Mouse (Mus musculus) liver, embryonic 12.5 days (tissue): Measurements from ENCODE around the gene Tuba1b. TPM values are rescaled to one million over a fixed set of nuclear protein-coding genes. Genes with fewer than 3 reads are reported as not detected.

Source experiments
- ATAC-seq: fragments of 200-750 bp; cut with Nextera tagmentation; 2 replicates; pipeline ENCODE4 v1.8.0; 2017; ENCODE audit warnings: moderate number of reproducible peaks, mild to moderate bottlenecking, moderate library complexity
- H3K27ac ChIP-seq: fragments of 300-500 bp; sonication (generic); 2 replicates; pipeline ENCODE4 v1.5.1; 2016; ENCODE audit warnings: mild to moderate bottlenecking
- H3K27me3 ChIP-seq: fragments of 300-500 bp; sonication (generic); replicated peaks from 2 replicates; pipeline ENCODE4 v1.6.1; 2016; ENCODE audit warnings: mild to moderate bottlenecking, moderate library complexity
- H3K36me3 ChIP-seq: fragments of 300-500 bp; sonication (generic); 2 replicates; pipeline ENCODE4 v1.6.1; 2016; ENCODE audit warnings: mild to moderate bottlenecking, moderate library complexity
- H3K4me1 ChIP-seq: fragments of 300-500 bp; sonication (generic); 2 replicates; pipeline ENCODE4 v1.6.1; 2016
- H3K4me2 ChIP-seq: fragments of 300-500 bp; sonication (generic); 2 replicates; pipeline ENCODE4 v1.6.1; 2016; ENCODE audit warnings: mild to moderate bottlenecking, moderate library complexity
- H3K4me3 ChIP-seq: fragments of 300-500 bp; sonication (generic); 2 replicates; pipeline ENCODE4 v1.5.1; 2016; ENCODE audit warnings: mild to moderate bottlenecking, moderate library complexity
- H3K9ac ChIP-seq: fragments of 300-500 bp; sonication (generic); 2 replicates; pipeline ENCODE4 v1.6.1; 2016; ENCODE audit warnings: mild to moderate bottlenecking, moderate library complexity
- H3K9me3 ChIP-seq: fragments of 300-500 bp; sonication (generic); replicated peaks from 2 replicates; pipeline ENCODE4 v1.6.1; 2016; ENCODE audit warnings: mild to moderate bottlenecking, moderate library complexity
- WGBS: fragments of 180-500 bp; shearing (Covaris S2); methylation state at CpG from one replicate; pipeline ENCODE4 v1.1.7; 2016; ENCODE audit not compliant: insufficient replicate concordance; 5-methylcytosine and 5-hydroxymethylcytosine counted together
- polyA plus RNA-seq: library from polyadenylated mRNA; unstranded; fragments of >200 nt; fragmentation: Nextera tagmentation; extraction: Ambion mirVana; gene quantifications from 2 replicates; pipeline ENCODE4 v1.2.1, GENCODE M21; 2016

Tuba1b gene
- polyA plus RNA-seq, 1 experiment from 2014 or later, result 1,388 TPM

GRCm38 (mm10) chr15:98969372-98970101 lies 35.2 kb upstream of the Tuba1b start:
- Histone ChIP-seq H3K4me3 (no peak overlapping the region), H3K27ac (no peak overlapping the region; the same call in 1 of the 2 replicates), H3K4me1 (peaks cover 21% of the 10 kb centered on the region), H3K9me3 (no peaks in the 10 kb centered on the region), H3K27me3 (peaks cover 17% of the 10 kb centered on the region), H3K9ac (no peak overlapping the region), H3K4me2 (peak overlapping the region; percentile 18; the same call in 1 of the 2 replicates), H3K36me3 (no peaks in the 10 kb centered on the region)
- 25% methylated on average over 16 of the region's 16 CpGs for WGBS
- no peak for ATAC-seq

GRCm38 (mm10) chr15:98968701-98969371 lies 34.5 kb upstream of the Tuba1b start:
- WGBS, result 34% methylated on average over 12 of the region's 12 CpGs
- Histone ChIP-seq H3K27me3 (peaks cover 17% of the 10 kb centered on the region), H3K9me3 (no peaks in the 10 kb centered on the region), H3K36me3 (no peaks in the 10 kb centered on the region), H3K27ac (no peak overlapping the region), H3K4me2 (no peak overlapping the region), H3K4me3 (no peak overlapping the region), H3K4me1 (peaks cover 21% of the 10 kb centered on the region), H3K9ac (no peak overlapping the region)
- ATAC-seq, result no peak

GRCm38 (mm10) chr15:98959531-98959930 lies 25.2 kb upstream of the Tuba1b start:
- Histone ChIP-seq H3K27me3 (peaks cover 6% of the 10 kb centered on the region; the same call in 1 of the 2 replicates), H3K36me3 (no peaks in the 10 kb centered on the region), H3K4me3 (no peak overlapping the region), H3K4me2 (no peak overlapping the region), H3K4me1 (peaks cover 14% of the 10 kb centered on the region), H3K27ac (no peak overlapping the region), H3K9me3 (no peaks in the 10 kb centered on the region), H3K9ac (no peak overlapping the region)
- ATAC-seq, result peak; percentile 55
- WGBS, result 35% methylated on average over 3 of the region's 3 CpGs

- Histone ChIP-seq H3K4me2 (no peak overlapping the region), H3K9me3 (no peaks in the 10 kb centered on the region), H3K9ac (no peak overlapping the region), H3K36me3 (no peaks in the 10 kb centered on the region), H3K27ac (no peak overlapping the region), H3K27me3 (peaks cover 11% of the 10 kb centered on the region; the same call in 1 of the 2 replicates), H3K4me3 (no peak overlapping the region), H3K4me1 (peaks cover 18% of the 10 kb centered on the region)
- no peak for ATAC-seq
- WGBS, result 81% methylated on average over 4 of the region's 4 CpGs
These were observed 24.6 kb upstream of the Tuba1b start for GRCm38 (mm10) chr15:98958901-98959420.

GRCm38 (mm10) chr15:98957475-98957874 lies 23.1 kb upstream of the Tuba1b start:
- Histone ChIP-seq H3K4me2 (no peak overlapping the region), H3K27me3 (peaks cover 19% of the 10 kb centered on the region), H3K9ac (no peak overlapping the region), H3K36me3 (no peaks in the 10 kb centered on the region), H3K9me3 (no peaks in the 10 kb centered on the region), H3K4me3 (no peak overlapping the region), H3K27ac (no peak overlapping the region), H3K4me1 (peaks cover 28% of the 10 kb centered on the region)
- ATAC-seq, result no peak
- WGBS, result 70% methylated on average over 5 of the region's 5 CpGs

- Histone ChIP-seq H3K4me3 (no peak overlapping the region), H3K4me1 (peaks cover 36% of the 10 kb centered on the region), H3K9ac (no peak overlapping the region), H3K36me3 (peaks cover 1% of the 10 kb centered on the region; the same call in 1 of the 2 replicates), H3K27ac (no peak overlapping the region), H3K27me3 (peaks cover 19% of the 10 kb centered on the region), H3K9me3 (no peaks in the 10 kb centered on the region), H3K4me2 (no peak overlapping the region)
- no peak for ATAC-seq
- WGBS, result 88% methylated on average over 4 of the region's 4 CpGs
These were observed 21.6 kb upstream of the Tuba1b start for GRCm38 (mm10) chr15:98956000-98956399.

GRCm38 (mm10) chr15:98955324-98955723 lies 21.0 kb upstream of the Tuba1b start:
- H3K4me2 ChIP-seq, result no peak overlapping the region
- 63% methylated on average over 4 of the region's 4 CpGs for WGBS
- H3K27ac ChIP-seq, result no peak overlapping the region

GRCm38 (mm10) chr15:98954425-98955253 lies 20.3 kb upstream of the Tuba1b start:
- Histone ChIP-seq H3K4me2 (peak overlapping the region; percentile 8; the same call in 1 of the 2 replicates), H3K27ac (no peak overlapping the region), H3K4me3 (no peak overlapping the region), H3K4me1 (peaks cover 32% of the 10 kb centered on the region), H3K9ac (no peak overlapping the region), H3K9me3 (no peaks in the 10 kb centered on the region), H3K27me3 (peaks cover 19% of the 10 kb centered on the region), H3K36me3 (peaks cover 3% of the 10 kb centered on the region; the same call in 1 of the 2 replicates)
- WGBS, result 41% methylated on average over 14 of the region's 14 CpGs
- no peak for ATAC-seq

More at GRCm38 (mm10) chr15:98955324-98955723, 21.0 kb upstream of the Tuba1b start:
- H3K9ac ChIP-seq, result no peak overlapping the region
- H3K9me3 ChIP-seq, result no peaks in the 10 kb centered on the region
- peaks cover 3% of the 10 kb centered on the region; the same call in 1 of the 2 replicates for H3K36me3 ChIP-seq
- H3K4me1 ChIP-seq, result peaks cover 36% of the 10 kb centered on the region
- no peak overlapping the region for H3K4me3 ChIP-seq
- no peak for ATAC-seq
- peaks cover 19% of the 10 kb centered on the region for H3K27me3 ChIP-seq

- no peaks in the 10 kb centered on the region for H3K9me3 ChIP-seq
- 11% methylated on average over 28 of the region's 28 CpGs for WGBS
- H3K4me2 ChIP-seq, result peak within 1 kb of the TSS; percentile 86
- H3K27ac ChIP-seq, result peak within 1 kb of the TSS; percentile 79
- H3K9ac ChIP-seq, result peak within 1 kb of the TSS; percentile 65
- peaks cover 3% of the 10 kb centered on the region; the same call in 1 of the 2 replicates for H3K36me3 ChIP-seq
- peak; percentile 80 for ATAC-seq
- H3K4me3 ChIP-seq, result peak within 1 kb of the TSS; percentile 64
- H3K4me1 ChIP-seq, result peaks cover 25% of the 10 kb centered on the region
- peaks cover 19% of the 10 kb centered on the region for H3K27me3 ChIP-seq
These were observed 19.3 kb upstream of the Tuba1b start, which contains the start of the genes Gm49450 and Tuba1a for GRCm38 (mm10) chr15:98953401-98954356. TSS of gene Gm49450 (minus strand) at chr15:98953551. TSS of gene Tuba1a (minus strand) at chr15:98953703.

GRCm38 (mm10) chr15:98952751-98953400 lies 18.5 kb upstream of the Tuba1b start:
- H3K4me3 ChIP-seq, result peak overlapping the region; percentile 64
- H3K4me1 ChIP-seq, result peaks cover 25% of the 10 kb centered on the region
- WGBS, result under 1% methylated on average over 41 of the region's 41 CpGs
- H3K9me3 ChIP-seq, result no peaks in the 10 kb centered on the region
- H3K4me2 ChIP-seq, result peak overlapping the region; percentile 86
- H3K36me3 ChIP-seq, result peaks cover 3% of the 10 kb centered on the region; the same call in 1 of the 2 replicates
- peaks cover 19% of the 10 kb centered on the region for H3K27me3 ChIP-seq
- H3K9ac ChIP-seq, result peak overlapping the region; percentile 65
- peak overlapping the region; percentile 79 for H3K27ac ChIP-seq
- ATAC-seq, result peak; percentile 72
